Mouse (Mus musculus): ENCODE data around the gene Tmem217.

Tmem217 gene

GRCm38 (mm10) chr17:29552162-29552732, at the start of gene Tmem217:
TSS of gene Tmem217 (minus strand) at chr17:29552385.
- DNase-seq (ENCODE audit: low spot score): peak; percentile 16

DNA sequence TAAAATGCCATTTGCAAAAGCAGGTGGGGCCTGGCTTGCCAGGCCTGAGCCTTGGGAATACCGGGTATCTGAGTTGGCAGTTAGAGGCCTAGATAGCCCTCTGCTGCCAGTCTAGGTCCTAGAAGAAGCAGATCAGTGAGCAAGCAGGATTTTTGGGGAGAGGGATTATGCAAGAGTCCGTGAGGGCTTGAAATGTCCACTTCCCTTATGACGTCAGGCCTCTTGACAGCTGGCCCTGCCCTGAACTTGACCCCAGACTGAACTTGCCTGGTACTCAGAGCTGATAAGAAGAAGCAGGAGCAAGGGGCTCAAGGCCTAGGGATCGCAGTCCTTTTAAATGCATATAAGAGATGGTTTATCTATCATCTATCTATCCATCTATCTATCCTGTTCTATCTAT, 49.2 kb upstream of the Tmem217 start:
- DNase-seq (ENCODE audit: low spot score): peak; percentile 50

DNA sequence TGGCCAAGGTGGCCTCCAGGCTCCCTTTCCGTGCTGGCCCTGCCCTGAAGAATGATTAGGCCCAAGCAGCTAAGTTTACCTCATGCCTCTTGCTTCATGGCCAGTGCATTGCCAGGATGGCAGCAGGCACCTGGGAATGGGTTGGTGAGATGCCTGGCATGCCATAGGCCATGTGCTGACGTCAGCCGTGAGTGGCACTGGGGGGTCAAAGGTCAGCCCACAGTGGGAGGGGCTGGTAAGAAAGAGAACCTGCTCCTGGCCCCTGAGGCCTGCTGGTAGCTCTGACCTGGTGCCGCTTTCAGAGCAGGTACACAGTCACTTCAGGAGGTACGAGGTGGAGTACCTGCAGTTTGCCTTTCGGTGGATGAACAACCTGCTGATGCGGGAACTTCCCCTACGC, 47.4 kb upstream of the Tmem217 start:
- DNase-seq (ENCODE audit: low spot score): no peak

DNA sequence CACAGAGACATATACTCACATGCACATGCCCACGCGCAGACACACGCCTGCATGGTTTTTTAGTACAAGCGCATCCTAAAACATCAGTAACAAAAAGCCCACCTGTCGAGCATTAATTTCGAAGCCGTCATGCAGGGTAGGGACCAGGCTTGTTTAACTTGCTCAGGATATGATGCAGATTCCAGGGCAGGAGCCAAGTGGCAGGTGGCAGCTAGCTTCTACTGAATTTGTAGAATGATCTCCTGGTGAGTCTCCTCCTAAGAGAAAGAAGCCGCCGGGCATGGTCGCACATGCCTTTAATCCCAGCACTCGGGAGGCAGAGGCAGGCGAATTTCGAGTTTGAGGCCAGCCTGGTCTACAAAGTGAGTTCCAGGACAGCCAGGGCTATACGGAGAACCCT, 46.9 kb upstream of the Tmem217 start:
- no peak for DNase-seq (ENCODE audit: low spot score)

DNA sequence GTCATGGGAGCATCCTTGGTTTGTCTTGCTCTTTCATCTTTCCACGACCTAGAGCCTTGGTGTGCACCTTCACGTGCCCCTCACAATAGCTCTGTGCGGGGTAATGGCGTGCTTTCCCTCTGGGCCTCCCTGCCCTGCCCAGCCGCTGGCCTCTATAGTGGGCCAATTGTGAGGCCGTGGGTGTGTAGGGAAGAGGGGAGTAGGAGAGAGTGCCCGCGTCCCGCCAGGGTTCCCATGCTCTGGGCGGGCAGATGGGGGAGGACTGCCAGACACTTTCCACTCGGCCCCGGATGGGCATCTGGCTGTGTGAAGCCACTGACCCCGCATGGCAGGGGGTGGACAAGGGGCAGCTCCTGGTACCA, 44.6 kb upstream of the Tmem217 start:
- no peak for DNase-seq (ENCODE audit: low spot score)

GRCm38 (mm10) chr17:29595891-29596770, 43.9 kb upstream of the Tmem217 start:
- DNase-seq (ENCODE audit: low spot score): no peak

- no peak for DNase-seq (ENCODE audit: low spot score)
Measured at GRCm38 (mm10) chr17:29589221-29589898, 37.2 kb upstream of the Tmem217 start.

DNA sequence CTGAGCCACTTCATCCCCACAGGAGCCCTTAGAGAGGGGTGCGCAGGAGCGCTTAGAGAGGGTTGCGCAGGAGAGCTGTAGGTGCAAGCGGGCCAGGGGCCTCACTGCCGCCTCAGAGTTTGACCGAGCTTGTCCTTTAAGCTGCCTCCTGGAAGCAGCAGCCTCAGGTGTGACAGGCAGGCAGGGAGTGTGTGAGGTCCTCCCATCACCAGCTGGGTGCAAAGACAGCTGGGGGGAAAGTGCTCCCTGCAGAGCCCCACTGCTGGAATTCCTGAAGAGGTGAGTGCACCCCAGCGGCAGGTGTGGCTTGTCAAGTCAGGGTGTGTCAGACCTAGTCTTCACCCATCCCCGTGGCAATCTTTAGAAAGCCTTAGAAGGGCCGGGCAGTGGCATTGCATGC, 34.7 kb upstream of the Tmem217 start:
- DNase-seq (ENCODE audit: low spot score): no peak

- DNase-seq (ENCODE audit: low spot score): no peak
Measured at GRCm38 (mm10) chr17:29585446-29585845, 33.3 kb upstream of the Tmem217 start.

DNA sequence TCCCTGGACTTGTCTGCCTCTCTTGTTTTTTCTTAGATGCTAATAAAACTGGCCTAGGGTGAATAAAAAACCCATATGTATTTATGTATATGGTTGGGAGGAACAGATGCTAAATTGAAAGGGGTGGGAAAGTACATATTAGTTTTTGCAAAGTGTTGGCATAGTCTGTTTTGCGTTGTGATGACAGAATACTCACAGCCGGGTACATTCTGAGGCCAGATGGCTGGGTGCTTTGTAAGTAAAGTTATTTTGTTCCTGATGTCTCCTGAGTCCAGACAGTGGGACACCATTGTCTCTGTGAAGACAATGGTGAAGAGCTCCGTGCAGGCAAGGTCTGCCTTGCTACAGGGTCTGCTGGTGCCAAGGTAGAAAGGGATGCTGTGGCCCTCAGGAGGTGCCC, 32.6 kb upstream of the Tmem217 start:
- no peak for DNase-seq (ENCODE audit: low spot score)

- DNase-seq (ENCODE audit: low spot score): no peak
Measured at GRCm38 (mm10) chr17:29584306-29584705, 32.1 kb upstream of the Tmem217 start.

DNA sequence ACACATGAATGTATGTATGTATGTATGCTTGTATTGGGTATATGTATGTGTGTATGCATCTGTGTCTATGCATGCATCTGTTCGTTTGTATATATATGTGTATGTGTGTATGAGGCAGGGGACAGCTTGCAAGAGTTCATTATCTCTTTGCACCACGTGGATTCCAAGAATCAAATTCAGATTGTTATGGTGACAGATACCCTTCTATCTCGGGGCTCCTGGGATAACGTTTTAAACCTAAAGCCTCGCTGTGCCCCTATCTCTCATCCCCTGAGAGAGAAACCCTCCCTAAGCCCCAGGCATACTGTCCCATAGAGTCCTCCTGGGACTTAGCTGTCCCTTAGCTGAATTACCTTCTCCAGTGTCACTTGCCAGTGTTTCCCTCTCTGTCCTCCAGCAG, 31.4 kb upstream of the Tmem217 start:
- no peak for DNase-seq (ENCODE audit: low spot score)

GRCm38 (mm10) chr17:29579579-29580126, 27.5 kb upstream of the Tmem217 start:
- DNase-seq (ENCODE audit: low spot score): no peak

GRCm38 (mm10) chr17:29569831-29570230, 17.6 kb upstream of the Tmem217 start:
- no peak for DNase-seq (ENCODE audit: low spot score)

- no peak for DNase-seq (ENCODE audit: low spot score)
Measured at GRCm38 (mm10) chr17:29568435-29568834, 16.2 kb upstream of the Tmem217 start.

DNA sequence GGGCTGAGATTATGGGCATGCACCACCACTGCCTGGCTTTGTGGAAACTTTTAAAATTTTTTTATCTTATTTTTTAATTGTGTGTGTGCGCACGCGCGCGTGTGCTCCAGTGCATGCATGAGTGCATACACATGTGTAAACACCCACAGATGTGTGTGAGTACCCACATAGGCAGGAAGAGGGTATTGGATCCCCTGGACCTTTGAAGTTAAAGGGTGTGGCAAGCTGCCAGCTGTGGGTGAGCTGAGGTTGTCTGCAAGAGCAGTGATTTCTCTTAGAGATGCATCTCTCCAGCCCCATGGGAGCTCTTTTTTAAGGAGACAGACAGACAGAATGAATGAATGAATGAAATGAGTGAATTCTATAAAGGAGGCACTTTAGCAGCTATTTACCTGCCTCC, 13.3 kb upstream of the Tmem217 start:
- no peak for DNase-seq (ENCODE audit: low spot score)

- DNase-seq (ENCODE audit: low spot score): no peak
Measured at GRCm38 (mm10) chr17:29558476-29558875, 6.3 kb upstream of the Tmem217 start.

- no peak for DNase-seq (ENCODE audit: low spot score)
Measured at GRCm38 (mm10) chr17:29556893-29557292, 4.7 kb upstream of the Tmem217 start.

DNA sequence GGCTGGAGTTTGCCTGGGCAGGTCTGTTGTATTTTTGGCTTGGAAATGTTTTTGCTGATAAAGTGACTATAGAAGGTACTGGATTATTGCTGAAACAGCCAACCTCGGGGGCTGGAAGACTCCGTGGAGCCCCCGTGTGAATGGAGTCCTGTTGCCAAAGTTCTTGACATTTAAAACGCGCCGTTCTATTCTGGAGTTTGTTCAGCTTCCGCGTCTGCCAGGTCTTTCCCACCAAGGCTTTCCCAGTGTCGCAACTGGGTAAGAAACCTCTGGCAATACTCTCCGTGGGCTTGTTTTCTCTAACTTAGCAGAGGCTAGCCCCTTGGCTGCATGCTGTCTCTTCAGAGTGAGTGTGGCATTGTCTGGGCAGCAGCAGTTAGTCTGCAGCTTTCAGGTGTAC, 4.3 kb upstream of the Tmem217 start:
- no peak for DNase-seq (ENCODE audit: low spot score)

DNA sequence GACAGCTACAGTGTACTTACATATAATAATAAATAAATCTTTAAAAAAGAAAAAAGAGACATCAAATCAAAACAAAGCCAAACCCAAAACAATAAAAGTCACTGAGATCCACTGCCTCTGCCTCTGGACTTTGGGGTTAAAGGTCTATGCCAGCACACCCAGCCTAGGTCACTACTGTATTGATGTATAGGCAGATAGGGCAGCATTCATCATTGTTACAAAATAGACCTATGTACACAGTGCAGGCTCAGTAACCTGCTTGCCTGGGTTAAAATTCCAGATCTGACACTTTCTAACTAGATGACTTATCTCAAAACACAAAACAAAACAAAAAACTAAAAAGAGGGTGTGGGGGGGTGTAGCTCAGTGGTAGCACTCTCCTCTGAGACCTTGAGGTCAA, 2.0 kb upstream of the Tmem217 start:
- no peak for DNase-seq (ENCODE audit: low spot score)

GRCm38 (mm10) chr17:29551019-29551418, 1.2 kb downstream of the Tmem217 start:
- DNase-seq (ENCODE audit: low spot score): no peak

- DNase-seq (ENCODE audit: low spot score): peak; percentile 89
Measured at GRCm38 (mm10) chr17:29549543-29550428, 2.4 kb downstream of the Tmem217 start, which contains the start of the genes Gm17657 and Tbc1d22b. TSS of gene Gm17657 (minus strand) at chr17:29549638. TSS of gene Tbc1d22b (plus strand) at chr17:29549785.
